Mouse (Mus musculus) urinary bladder, adult 18-20 months (tissue): Measurements from ENCODE around the gene Pdap1.
"Not testable (repeated sequence)": the region's sequence is repeated elsewhere in the genome, so short reads cannot be mapped to it uniquely, and the experiment has no call there.

ENCODE experiments used
- DNase-seq, 2 experiments: peaks; one replicate each; pipeline ENCODE4 v3.0.0; 2022; ENCODE audit warnings: low spot score in 2 of 2, mixed read lengths in 2 of 2

Pdap1 gene

DNA sequence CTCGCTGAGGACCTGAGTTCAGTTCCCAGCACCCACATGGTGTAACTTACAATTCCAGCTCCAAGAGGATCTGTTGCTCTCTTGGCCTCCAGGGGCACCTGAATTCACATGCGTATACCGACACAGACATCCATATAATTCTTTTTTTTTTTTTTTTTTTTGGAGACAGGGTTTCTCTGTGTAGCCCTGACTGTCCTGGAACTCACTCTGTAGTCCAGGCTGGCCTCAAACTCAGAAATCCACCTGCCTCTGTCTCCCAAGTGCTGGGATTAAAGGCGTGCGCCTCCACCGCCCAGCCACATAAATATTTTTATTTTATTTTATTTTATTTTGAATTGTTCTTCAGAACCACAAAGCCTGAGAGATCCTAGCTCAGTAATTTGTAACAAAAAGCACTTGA, 56.8 kb downstream of the Pdap1 start:
- not testable (repeated sequence) for DNase-seq

DNA sequence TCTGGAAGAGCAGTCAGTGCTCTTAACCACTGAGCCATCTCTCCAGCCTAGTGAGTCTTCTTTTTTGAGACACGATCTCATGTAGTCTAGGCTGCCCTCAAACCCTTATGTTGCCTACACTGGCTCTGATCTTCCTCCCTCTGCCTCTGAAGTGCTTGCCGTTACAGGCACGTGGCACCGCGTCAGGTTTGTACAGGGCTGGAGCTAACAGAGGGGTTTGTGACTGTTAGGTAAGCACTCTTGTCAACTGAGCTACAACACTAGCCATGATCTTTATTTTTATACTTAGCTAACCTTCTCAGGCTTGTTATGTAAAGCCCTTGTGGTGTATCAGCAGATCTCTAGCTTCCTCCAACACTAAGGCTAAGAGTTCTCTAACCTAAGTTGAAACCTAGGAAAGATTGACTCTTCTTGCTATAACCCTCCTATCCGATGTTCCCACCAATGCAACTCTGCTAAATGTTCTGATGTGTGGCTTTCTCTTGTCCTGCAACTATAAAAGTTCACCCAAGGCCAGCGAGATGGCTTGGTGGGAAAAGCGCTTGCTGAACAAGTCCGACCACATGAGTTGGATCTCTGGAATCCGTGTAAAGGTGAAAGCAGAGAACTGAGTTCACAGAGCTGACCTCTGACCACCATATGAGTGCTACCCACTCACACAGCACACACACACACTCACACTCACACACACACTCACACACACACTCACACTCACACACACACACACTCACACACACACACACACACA, 58.0 kb downstream of the Pdap1 start:
- DNase-seq: peak; percentile 28 to 70
